Mouse (Mus musculus) heart, embryonic 14.5 days (tissue): Measurements from ENCODE around the gene Gm49378. TPM values are rescaled to one million over a fixed set of nuclear protein-coding genes. Genes with fewer than 3 reads are reported as not detected.

ENCODE experiments used
- polyA plus RNA-seq: library from polyadenylated mRNA; unstranded; fragments of >200 nt; fragmentation: Nextera tagmentation; extraction: Ambion mirVana; gene quantifications from 2 replicates; pipeline ENCODE4 v1.2.1, GENCODE M21; 2014

Gm49378 gene
- polyA plus RNA-seq, 1 experiment from 2014 or later = 2.5 TPM

Other genes with a start within 250 kb of the Gm49378 start
- gene Dhrs4, start 159.1 kb downstream of the Gm49378 start, polyA plus RNA-seq = 43.4 and 54.1 TPM in 2 replicates
- 1.6 and 2.9 TPM in 2 replicates for gene Carmil3, start 147.2 kb downstream of the Gm49378 start, polyA plus RNA-seq
- 0.12 and 0.36 TPM in 2 replicates for gene Cpne6, start 127.5 kb downstream of the Gm49378 start, polyA plus RNA-seq
- gene Nrl, start 112.9 kb downstream of the Gm49378 start, polyA plus RNA-seq = not detected in 2 replicates
- 35.1 TPM in 2 replicates for gene Pck2, start 97.6 kb downstream of the Gm49378 start, polyA plus RNA-seq
- gene Dcaf11, start 77.9 kb downstream of the Gm49378 start, polyA plus RNA-seq = 68.1 and 74.1 TPM in 2 replicates
- not detected in 2 replicates for gene A730061H03Rik, start 77.5 kb downstream of the Gm49378 start, polyA plus RNA-seq
- gene Fitm1, start 62.3 kb downstream of the Gm49378 start, polyA plus RNA-seq = 97.6 and 102 TPM in 2 replicates
- 224 and 250 TPM in 2 replicates for gene Psme1, start 59.8 kb downstream of the Gm49378 start, polyA plus RNA-seq
- gene Emc9, start 52.6 kb downstream of the Gm49378 start, polyA plus RNA-seq = 22.6 and 22.7 TPM in 2 replicates
- 225 and 229 TPM in 2 replicates for gene Psme2, start 46.8 kb downstream of the Gm49378 start, polyA plus RNA-seq
- 12.7 and 13.1 TPM in 2 replicates for gene Rnf31, start 46.2 kb downstream of the Gm49378 start, polyA plus RNA-seq
- 9.8 and 10.1 TPM in 2 replicates for gene Irf9, start 34.3 kb downstream of the Gm49378 start, polyA plus RNA-seq
- gene Rec8, start 19.9 kb downstream of the Gm49378 start, polyA plus RNA-seq = 7.1 and 10.2 TPM in 2 replicates
- gene Ipo4, start 1.9 kb downstream of the Gm49378 start, polyA plus RNA-seq = 65.7 and 68.4 TPM in 2 replicates
- 86.6 and 90.0 TPM in 2 replicates for gene Tm9sf1, start 5.9 kb upstream of the Gm49378 start, polyA plus RNA-seq
- gene Tssk4, start 12.3 kb upstream of the Gm49378 start, polyA plus RNA-seq = 0.35 and 0.46 TPM in 2 replicates
- gene Mdp1, start 22.6 kb upstream of the Gm49378 start, polyA plus RNA-seq = 99.2 and 100 TPM in 2 replicates
- 40.6 and 40.9 TPM in 2 replicates for gene Gmpr2, start 34.0 kb upstream of the Gm49378 start, polyA plus RNA-seq
- gene Nedd8, start 34.2 kb upstream of the Gm49378 start, polyA plus RNA-seq = 511 and 563 TPM in 2 replicates
- 28.7 and 31.6 TPM in 2 replicates for gene Tinf2, start 43.9 kb upstream of the Gm49378 start, polyA plus RNA-seq
- 0.13 and 0.14 TPM in 2 replicates for gene Tgm1, start 76.0 kb upstream of the Gm49378 start, polyA plus RNA-seq
- 20.1 and 20.5 TPM in 2 replicates for gene Rabggta, start 84.4 kb upstream of the Gm49378 start, polyA plus RNA-seq
- 59.8 and 70.6 TPM in 2 replicates for gene Dhrs1, start 107.8 kb upstream of the Gm49378 start, polyA plus RNA-seq
- 21.3 and 25.2 TPM in 2 replicates for gene Nop9, start 107.8 kb upstream of the Gm49378 start, polyA plus RNA-seq
- gene Cideb, start 120.6 kb upstream of the Gm49378 start, polyA plus RNA-seq = 1.5 and 1.6 TPM in 2 replicates
- gene Ltb4r2, start 123.5 kb upstream of the Gm49378 start, polyA plus RNA-seq = 0.24 and 0.27 TPM in 2 replicates
- gene Ltb4r1, start 128.1 kb upstream of the Gm49378 start, polyA plus RNA-seq = 0.28 and 0.62 TPM in 2 replicates
- gene Adcy4, start 146.2 kb upstream of the Gm49378 start, polyA plus RNA-seq = 14.8 and 17.7 TPM in 2 replicates
- gene Ripk3, start 151.0 kb upstream of the Gm49378 start, polyA plus RNA-seq = 13.6 and 16.1 TPM in 2 replicates
- 7.6 and 11.0 TPM in 2 replicates for gene Nfatc4, start 185.2 kb upstream of the Gm49378 start, polyA plus RNA-seq
- 11.0 and 12.4 TPM in 2 replicates for gene Nynrin, start 216.1 kb upstream of the Gm49378 start, polyA plus RNA-seq
- gene Cbln3, start 246.5 kb upstream of the Gm49378 start, polyA plus RNA-seq = 0.24 and 0.61 TPM in 2 replicates
- gene Khnyn, start 247.1 kb upstream of the Gm49378 start, polyA plus RNA-seq = 5.7 and 6.1 TPM in 2 replicates